Mouse (Mus musculus) G1E (cell line): ENCODE measurements around the gene Dock4. TPM values are rescaled to one million over a fixed set of nuclear protein-coding genes. Genes with fewer than 3 reads are reported as not detected.

Source experiments
- ATAC-seq: 2 replicates; pipeline ENCODE4 v1.8.0; 2016; ENCODE audit warnings: mild to moderate bottlenecking; ENCODE audit not compliant: insufficient number of reproducible peaks, poor library complexity, low FRiP score, severe bottlenecking; ENCODE audit errors: extremely low read depth
- DNase-seq: peaks from one replicate; pipeline ENCODE4 v3.0.0; 2012; ENCODE audit warnings: low spot score
- H3K27me3 ChIP-seq: 2 replicates; pipeline ENCODE4 v1.6.1; 2012; ENCODE audit warnings: mild to moderate bottlenecking, low read length, inconsistent platforms; ENCODE audit not compliant: insufficient read depth
- H3K36me3 ChIP-seq: replicated peaks from 2 replicates; pipeline ENCODE3; 2012; ENCODE audit warnings: mild to moderate bottlenecking, inconsistent platforms
- H3K4me1 ChIP-seq: 2 replicates; pipeline ENCODE4 v1.6.1; 2012; ENCODE audit warnings: low read depth, low read length, inconsistent platforms, mixed read lengths; ENCODE audit not compliant: insufficient read depth
- H3K4me3 ChIP-seq: 2 replicates; pipeline ENCODE4 v1.5.1; 2012; ENCODE audit warnings: low read depth, mild to moderate bottlenecking, inconsistent platforms, low read length, moderate library complexity, mixed read lengths
- H3K9me3 ChIP-seq: replicated peaks from 2 replicates; pipeline ENCODE4 v1.6.1; 2012; ENCODE audit warnings: inconsistent platforms
- CTCF ChIP-seq: IDR thresholded peaks from 2 replicates; pipeline ENCODE4 v1.5.1; 2012; ENCODE audit warnings: low read depth, low read length, inconsistent platforms, mixed read lengths
- GATA1 ChIP-seq: IDR thresholded peaks from 2 replicates; pipeline ENCODE4 v1.6.1; 2012; ENCODE audit warnings: borderline replicate concordance, low read length, inconsistent platforms, mixed read lengths
- GATA2 ChIP-seq: IDR thresholded peaks from 2 replicates; pipeline ENCODE4 v1.6.1; 2012; ENCODE audit warnings: low read depth, low read length, inconsistent platforms, borderline replicate concordance
- POLR2AphosphoS5 ChIP-seq: IDR thresholded peaks from 2 replicates; pipeline ENCODE4 v1.6.1; 2012; ENCODE audit warnings: low read depth, low read length, inconsistent platforms; ENCODE audit not compliant: insufficient replicate concordance
- TAL1 ChIP-seq: conservative IDR thresholded peaks from 2 replicates; pipeline ENCODE4 v1.6.1; 2012; ENCODE audit warnings: low read depth, low read length, inconsistent platforms, mixed read lengths
- polyA plus RNA-seq: library from polyadenylated mRNA; stranded (reverse); fragments of >175 nt; gene quantifications from 2 replicates; pipeline ENCODE4 v1.2.3, GENCODE M21; 2012
- total RNA-seq, 2 experiments: library from RNA; stranded (forward) in 1 of 2; stranded (reverse) in 1 of 2; fragments of 200-1000 nt in 1 of 2; fragments of >200 nt in 1 of 2; fragmentation: Nextera tagmentation in 1 of 2; gene quantifications; 2 replicates each; pipeline ENCODE4 v1.2.3; 2014 to 2017

The Dock4 gene
- total and polyA plus RNA-seq, 3 experiments, result 0.01 to 1.2 (median 0.68) TPM

- H3K4me1 ChIP-seq, result no peaks in the 10 kb centered on the region
- DNase-seq, result no peak
- no peak overlapping the region for H3K4me3 ChIP-seq
- H3K9me3 ChIP-seq, result no peaks in the 10 kb centered on the region
- TF ChIP-seq CTCF (no peak), TAL1 (no peak), GATA2 (no peak), POLR2AphosphoS5 (no peak), GATA1 (no peak)
- ATAC-seq, result no peak
- no peaks in the 10 kb centered on the region for H3K36me3 ChIP-seq
- no peaks in the 10 kb centered on the region for H3K27me3 ChIP-seq
Measured at GRCm38 (mm10) chr12:40798344-40799017, 352.7 kb downstream of the Dock4 start.

DNA sequence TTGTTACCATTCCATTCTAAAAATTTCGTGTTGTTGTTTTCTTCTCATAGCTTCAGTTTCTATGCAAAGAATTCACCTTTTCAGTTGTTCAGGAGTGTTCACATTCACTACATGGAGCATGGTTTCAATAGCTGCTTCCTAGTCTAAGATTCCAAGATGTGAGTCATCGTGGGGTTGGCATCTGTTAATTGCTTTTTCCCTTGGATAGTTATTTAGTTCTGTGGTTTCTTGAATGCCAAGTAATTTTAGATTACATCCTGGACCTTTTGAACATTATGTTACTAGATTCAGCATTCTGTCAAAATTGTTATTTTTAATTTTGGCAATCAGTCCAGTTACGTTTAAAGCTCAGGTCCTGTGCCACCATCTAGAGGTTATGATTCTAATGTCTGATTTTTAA, 355.7 kb downstream of the Dock4 start:
- no peaks in the 10 kb centered on the region for H3K9me3 ChIP-seq
- H3K4me1 ChIP-seq, result no peaks in the 10 kb centered on the region
- no peak overlapping the region for H3K4me3 ChIP-seq
- TF ChIP-seq GATA2 (no peak), CTCF (no peak), GATA1 (no peak), POLR2AphosphoS5 (no peak), TAL1 (no peak)
- ATAC-seq (no peak), DNase-seq (no peak)
- no peaks in the 10 kb centered on the region for H3K27me3 ChIP-seq
- H3K36me3 ChIP-seq, result no peaks in the 10 kb centered on the region

DNA sequence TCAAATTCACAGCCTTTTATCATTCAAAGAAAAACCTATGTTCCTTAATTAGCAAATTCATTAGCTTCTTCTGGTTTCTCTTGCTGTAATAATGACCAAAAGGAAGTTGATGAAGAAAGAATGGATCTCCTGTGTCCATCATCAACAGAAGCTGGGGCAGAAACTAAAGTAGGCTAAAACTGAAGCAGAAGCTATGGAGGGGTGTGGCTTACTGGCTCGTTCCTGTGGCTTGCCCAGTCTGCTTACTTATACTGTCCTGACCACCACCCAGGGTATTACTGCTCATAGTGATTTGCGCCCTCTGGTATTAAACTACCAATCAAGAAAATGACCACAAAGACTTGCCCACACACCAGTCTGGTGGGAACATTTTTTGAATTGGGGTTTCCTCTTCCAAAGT, 359.5 kb downstream of the Dock4 start:
- H3K4me1 ChIP-seq, result no peaks in the 10 kb centered on the region
- ATAC-seq (no peak), DNase-seq (no peak)
- H3K4me3 ChIP-seq, result no peak overlapping the region
- H3K9me3 ChIP-seq, result no peaks in the 10 kb centered on the region
- H3K27me3 ChIP-seq, result no peaks in the 10 kb centered on the region
- no peaks in the 10 kb centered on the region for H3K36me3 ChIP-seq
- TF ChIP-seq TAL1 (no peak), GATA2 (no peak), GATA1 (no peak), POLR2AphosphoS5 (no peak), CTCF (no peak)

GRCm38 (mm10) chr12:40807916-40808315, 362.2 kb downstream of the Dock4 start:
- Histone ChIP-seq H3K27me3 (no peaks in the 10 kb centered on the region), H3K4me3 (no peak overlapping the region), H3K36me3 (no peaks in the 10 kb centered on the region), H3K9me3 (no peaks in the 10 kb centered on the region), H3K4me1 (no peaks in the 10 kb centered on the region)
- TF ChIP-seq GATA2 (no peak), CTCF (no peak), GATA1 (no peak), TAL1 (no peak), POLR2AphosphoS5 (no peak)
- DNase-seq (no peak), ATAC-seq (no peak)

DNA sequence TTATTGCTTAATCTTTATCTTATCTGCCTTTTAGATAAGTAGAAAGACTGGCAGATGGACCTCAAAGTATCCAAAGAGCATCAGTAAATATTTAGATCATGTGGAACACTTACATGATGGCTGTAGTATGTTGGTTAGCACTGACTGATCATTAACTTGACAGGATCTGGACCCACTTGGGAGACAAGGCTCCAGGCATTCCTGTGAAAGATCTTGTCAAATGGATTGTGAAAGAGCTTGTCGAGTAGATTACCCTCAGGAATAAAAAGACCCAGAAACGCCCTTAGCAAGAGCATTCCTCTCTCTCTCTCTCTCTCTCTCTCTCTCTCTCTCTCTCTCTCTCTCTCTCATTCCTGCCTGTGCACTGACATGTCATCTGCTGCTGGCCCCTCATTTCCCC, 367.7 kb downstream of the Dock4 start:
- H3K4me1 ChIP-seq, result no peaks in the 10 kb centered on the region
- no peaks in the 10 kb centered on the region for H3K36me3 ChIP-seq
- ATAC-seq (no peak), DNase-seq (no peak)
- TF ChIP-seq TAL1, result no peak
- no peak for TF ChIP-seq CTCF
- no peak for TF ChIP-seq GATA2
- TF ChIP-seq GATA1, result no peak
- no peak for TF ChIP-seq POLR2AphosphoS5
- H3K9me3 ChIP-seq, result no peaks in the 10 kb centered on the region
- no peak overlapping the region for H3K4me3 ChIP-seq
- no peaks in the 10 kb centered on the region for H3K27me3 ChIP-seq

- no peaks in the 10 kb centered on the region for H3K36me3 ChIP-seq
- no peak for TF ChIP-seq TAL1
- TF ChIP-seq POLR2AphosphoS5, result no peak
- no peak for TF ChIP-seq CTCF
- TF ChIP-seq GATA1, result no peak
- ATAC-seq (no peak), DNase-seq (no peak)
- H3K4me3 ChIP-seq, result no peak overlapping the region
- no peaks in the 10 kb centered on the region for H3K27me3 ChIP-seq
- H3K9me3 ChIP-seq, result no peaks in the 10 kb centered on the region
- H3K4me1 ChIP-seq, result no peaks in the 10 kb centered on the region
Measured at GRCm38 (mm10) chr12:40814659-40815363, 369.1 kb downstream of the Dock4 start.
